Mouse (Mus musculus): Measurements from ENCODE around the gene Foxd2.

- TF ChIP-seq CTCF (conservative IDR thresholded peaks at IDR 0.05 in 1 of 2, IDR thresholded peaks at IDR 0.05 in 1 of 2; ENCODE audit: low read depth in 2 of 2, low read length in 2 of 2), result no peak
- no peak for TF ChIP-seq POLR2A (IDR thresholded peaks at IDR 0.05; ENCODE audit: low read depth, low read length)
- no peak for TF ChIP-seq BHLHE40 (IDR thresholded peaks at IDR 0.05; ENCODE audit: low read depth, low read length)
- TF ChIP-seq HCFC1 (IDR thresholded peaks at IDR 0.05; ENCODE audit: low read depth, low read length), result no peak
- no peak for TF ChIP-seq SMC3 (IDR thresholded peaks at IDR 0.05; ENCODE audit: low read depth, low read length)
- TF ChIP-seq RAD21 (IDR thresholded peaks at IDR 0.05; ENCODE audit: low read depth, low read length), result no peak
- no peak for TF ChIP-seq ZNF384 (IDR thresholded peaks at IDR 0.05; ENCODE audit: low read depth, low read length)
- no peak for TF ChIP-seq EP300 (IDR thresholded peaks at IDR 0.05; ENCODE audit: low read length)
- no peak for TF ChIP-seq E2F4 (IDR thresholded peaks at IDR 0.05; ENCODE audit: insufficient replicate concordance, low read depth, low read length)
- no peak for TF ChIP-seq POLR2AphosphoS2 (IDR thresholded peaks at IDR 0.05; ENCODE audit: low read depth, low read length)
- TF ChIP-seq ZC3H11A (IDR thresholded peaks at IDR 0.05; ENCODE audit: low read depth, low read length), result no peak
- no peak for TF ChIP-seq TBP (conservative IDR thresholded peaks at IDR 0.05; ENCODE audit: low read depth, low read length)
- no peak for TF ChIP-seq CHD2 (IDR thresholded peaks at IDR 0.05; ENCODE audit: low read length)
- no peak for TF ChIP-seq MAX (IDR thresholded peaks at IDR 0.05; ENCODE audit: low read length)
These were observed 5.3 kb downstream of the Foxd2 start for GRCm38 (mm10) chr4:114903422-114903782.

Measured in CH12.LX (cell line).